Mouse (Mus musculus): ENCODE data around the gene Sprr2a3. TPM values are rescaled to one million over a fixed set of nuclear protein-coding genes. Genes with fewer than 3 reads are reported as not detected.

The Sprr2a3 gene
- total RNA-seq, 1 experiment from 2014 or later: not detected

DNA sequence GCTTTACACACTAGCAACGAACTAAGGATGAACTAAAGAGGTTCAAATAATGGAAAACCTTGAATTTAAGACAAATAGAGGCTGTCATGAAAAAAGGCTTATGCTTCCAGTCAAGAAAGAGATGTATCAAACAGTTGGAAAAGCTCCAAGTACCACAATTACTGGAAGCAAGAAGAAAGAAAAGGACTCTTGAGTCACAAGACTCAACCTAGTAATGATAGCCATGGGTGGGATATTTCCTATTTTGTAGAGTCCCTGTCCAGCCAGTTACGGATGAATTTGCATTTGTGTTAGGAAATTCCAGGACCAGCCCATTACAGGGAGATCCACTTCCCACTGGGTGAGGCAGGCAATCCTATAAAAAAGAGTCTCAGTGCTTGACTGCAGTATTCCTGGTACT lies 31.1 kb downstream of the Sprr2a3 start, which contains the start of gene Sprr2b:
Gene Sprr2b, plus strand, starts transcription at position 301 of the 400 bp plus-strand sequence.
- ATAC-seq (replicated peaks in 1 of 2; ENCODE audit: insufficient read depth in 1 of 2, low FRiP score in 2 of 2, low TSS enrichment in 1 of 2, low read depth in 1 of 2, poor library complexity in 2 of 2, severe bottlenecking in 2 of 2): peak in 1 of 2 experiments; percentile 37; a peak in 1 of 4 replicates

DNA sequence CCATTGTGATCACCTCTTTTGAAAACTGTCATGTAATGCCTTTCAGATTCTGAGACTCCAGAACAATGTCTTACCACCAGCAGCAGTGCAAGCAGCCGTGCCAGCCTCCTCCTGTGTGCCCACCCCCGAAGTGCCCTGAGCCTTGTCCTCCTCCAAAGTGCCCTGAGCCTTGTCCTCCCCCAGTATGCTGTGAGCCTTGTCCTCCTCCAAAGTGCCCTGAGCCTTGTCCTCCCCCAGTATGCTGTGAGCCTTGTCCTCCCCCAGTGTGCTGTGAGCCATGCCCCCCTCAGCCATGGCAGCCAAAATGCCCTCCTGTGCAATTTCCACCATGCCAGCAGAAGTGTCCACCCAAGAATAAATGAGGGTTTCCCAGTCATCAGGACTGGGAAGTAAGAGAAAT lies 32.2 kb downstream of the Sprr2a3 start:
- ATAC-seq (replicated peaks in 1 of 2; ENCODE audit: insufficient read depth in 1 of 2, low FRiP score in 2 of 2, low TSS enrichment in 1 of 2, low read depth in 1 of 2, poor library complexity in 2 of 2, severe bottlenecking in 2 of 2): no peak

DNA sequence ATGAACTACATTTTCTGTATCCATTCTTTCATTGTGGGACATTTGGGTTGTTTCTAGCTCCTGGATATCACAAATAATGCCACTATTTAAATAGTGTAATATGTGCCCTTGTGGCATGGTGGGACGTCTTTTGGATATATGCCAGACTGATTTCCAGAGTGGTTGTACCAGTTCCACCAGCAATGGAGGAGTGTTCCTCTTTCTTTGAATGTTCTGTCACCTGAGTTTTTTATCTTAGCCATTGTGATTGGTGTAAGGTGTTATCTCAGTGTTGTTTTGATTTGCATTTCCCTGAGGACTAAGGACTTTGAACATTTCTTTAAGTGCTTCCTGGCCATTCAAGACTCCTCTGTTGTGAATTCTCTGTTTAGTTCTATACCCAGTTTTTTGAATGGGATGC lies 51.1 kb downstream of the Sprr2a3 start:
- ATAC-seq (replicated peaks in 1 of 2; ENCODE audit: insufficient read depth in 1 of 2, low FRiP score in 2 of 2, low TSS enrichment in 1 of 2, low read depth in 1 of 2, poor library complexity in 2 of 2, severe bottlenecking in 2 of 2): no peak

DNA sequence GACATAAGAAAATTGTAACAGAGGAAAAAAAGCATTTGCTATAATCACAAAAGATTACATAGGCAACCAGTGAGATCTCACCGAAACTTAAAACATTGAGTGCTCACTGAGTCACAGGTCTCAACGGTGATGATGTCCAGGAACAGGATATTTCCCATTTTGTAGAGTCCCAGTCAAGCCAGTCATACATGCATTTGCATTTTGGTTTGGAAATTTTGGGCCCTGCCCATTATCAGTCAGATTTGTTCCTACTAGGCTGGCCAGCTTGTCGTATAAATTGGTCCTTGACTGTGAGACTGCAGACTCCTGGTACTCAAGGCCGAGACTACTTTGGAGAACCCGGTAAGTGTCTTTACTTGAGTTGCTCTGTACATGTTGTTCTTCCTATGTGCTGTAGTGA lies 53.6 kb downstream of the Sprr2a3 start, which contains the start of gene Sprr2d:
Gene Sprr2d, plus strand, starts transcription at position 301 of the 400 bp plus-strand sequence.
- ATAC-seq (replicated peaks in 1 of 2; ENCODE audit: insufficient read depth in 1 of 2, low FRiP score in 2 of 2, low TSS enrichment in 1 of 2, low read depth in 1 of 2, poor library complexity in 2 of 2, severe bottlenecking in 2 of 2): no peak

Other genes with a start within 250 kb of the Sprr2a3 start
- gene Lor, start 202.3 kb upstream of the Sprr2a3 start, total RNA-seq (2017): not detected in 2 replicates
- gene Prr9, start 161.5 kb upstream of the Sprr2a3 start, total RNA-seq (2017): not detected in 2 replicates
- gene Lelp1, start 142.7 kb upstream of the Sprr2a3 start, total RNA-seq (2017): not detected in 2 replicates
- gene Sprr2a1, start 69.6 kb upstream of the Sprr2a3 start, total RNA-seq (2017): not detected in 2 replicates
- gene Sprr2a2, start 69.5 kb upstream of the Sprr2a3 start, total RNA-seq (2017): 0.44 TPM in 1 of 2 replicates, not detected in the other
- not detected in 2 replicates for gene Sprr2b, start 31.2 kb downstream of the Sprr2a3 start, total RNA-seq (2017)
- gene Sprr2d, start 53.7 kb downstream of the Sprr2a3 start, total RNA-seq (2017): not detected in 2 replicates
- gene Sprr2e, start 66.7 kb downstream of the Sprr2a3 start, total RNA-seq (2017): not detected in 2 replicates
- gene Sprr2f, start 79.8 kb downstream of the Sprr2a3 start, total RNA-seq (2017): not detected in 2 replicates
- gene Sprr2h, start 100.3 kb downstream of the Sprr2a3 start, total RNA-seq (2017): not detected in 2 replicates
- not detected in 2 replicates for gene Sprr2i, start 122.6 kb downstream of the Sprr2a3 start, total RNA-seq (2017)
- not detected in 2 replicates for gene Sprr2j-ps, start 132.7 kb downstream of the Sprr2a3 start, total RNA-seq (2017)
- gene Gm9774, start 144.0 kb downstream of the Sprr2a3 start, total RNA-seq (2017): 1.0 and 1.6 TPM in 2 replicates
- not detected in 2 replicates for gene Sprr2k, start 147.2 kb downstream of the Sprr2a3 start, total RNA-seq (2017)
- gene Sprr1b, start 153.4 kb downstream of the Sprr2a3 start, total RNA-seq (2017): not detected in 2 replicates
- not detected in 2 replicates for gene Sprr3, start 173.3 kb downstream of the Sprr2a3 start, total RNA-seq (2017)
- not detected in 2 replicates for gene Sprr1a, start 200.5 kb downstream of the Sprr2a3 start, total RNA-seq (2017)
- gene Sprr4, start 215.1 kb downstream of the Sprr2a3 start, total RNA-seq (2017): not detected in 2 replicates
- not detected in 2 replicates for gene 2310046K23Rik, start 249.1 kb downstream of the Sprr2a3 start, total RNA-seq (2017)